Mouse (Mus musculus): ENCODE results near the gene R3hdm4. TPM values are rescaled to one million over a fixed set of nuclear protein-coding genes. Genes with fewer than 3 reads are reported as not detected.
A peak's percentile ranks its signal among the peaks of the same experiment; 100 is the strongest.

Gene R3hdm4
- 10 to 100 TPM; 75.3 to 78.2 TPM for total RNA-seq (2021)
- long read RNA-seq, experiment 1, transcript R3hdm4-201 (8 exons, 1,898 nt) = major isoform, 71 of 92 reads
- long read RNA-seq, experiment 1, partial matches to known transcripts = 4 of 92 reads
- long read RNA-seq, experiment 1, other reads (novel, unspliced or antisense) = 17 of 92 reads
- long read RNA-seq, experiment 2, transcript R3hdm4-201 (8 exons, 1,898 nt) = major isoform, 45 of 52 reads
- long read RNA-seq, experiment 2, partial matches to known transcripts = 4 of 52 reads
- long read RNA-seq, experiment 2, other reads (novel, unspliced or antisense) = 3 of 52 reads

DNA sequence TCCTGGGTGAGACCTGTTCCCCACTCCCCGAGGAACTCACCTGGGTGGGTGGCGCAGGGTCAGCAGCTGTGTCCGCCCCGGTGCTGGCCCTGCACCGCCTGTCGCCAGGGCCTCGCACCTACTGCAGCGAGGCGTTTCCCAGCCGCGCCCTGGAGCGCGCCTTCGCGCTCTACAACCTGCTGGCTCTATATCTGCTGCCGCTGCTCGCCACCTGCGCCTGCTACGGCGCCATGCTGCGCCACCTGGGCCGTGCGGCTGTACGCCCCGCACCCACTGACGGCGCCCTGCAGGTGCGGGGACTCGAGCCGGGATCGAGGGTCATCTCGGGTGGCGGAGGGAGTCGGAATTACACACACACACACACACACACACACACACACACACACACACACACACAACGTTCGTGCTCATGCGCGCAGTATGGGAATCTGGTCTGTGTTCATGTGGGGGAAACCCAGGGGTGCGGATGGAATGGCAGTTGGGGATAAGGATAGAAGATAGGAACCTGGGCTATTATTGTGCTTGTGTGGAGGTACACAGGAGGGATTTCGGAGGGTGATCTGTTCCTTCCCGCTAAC lies at the start of gene R3hdm4:
TSS of gene R3hdm4 (minus strand) at position 251 of the 578 bp plus-strand sequence.
- no peak for DNase-seq

GRCm38 (mm10) chr10:79970415-79971182 lies 49.6 kb upstream of the R3hdm4 start, which contains the start of gene Grin3b:
Gene Grin3b, plus strand, starts transcription at chr10:79970715.
- DNase-seq = no peak

DNA sequence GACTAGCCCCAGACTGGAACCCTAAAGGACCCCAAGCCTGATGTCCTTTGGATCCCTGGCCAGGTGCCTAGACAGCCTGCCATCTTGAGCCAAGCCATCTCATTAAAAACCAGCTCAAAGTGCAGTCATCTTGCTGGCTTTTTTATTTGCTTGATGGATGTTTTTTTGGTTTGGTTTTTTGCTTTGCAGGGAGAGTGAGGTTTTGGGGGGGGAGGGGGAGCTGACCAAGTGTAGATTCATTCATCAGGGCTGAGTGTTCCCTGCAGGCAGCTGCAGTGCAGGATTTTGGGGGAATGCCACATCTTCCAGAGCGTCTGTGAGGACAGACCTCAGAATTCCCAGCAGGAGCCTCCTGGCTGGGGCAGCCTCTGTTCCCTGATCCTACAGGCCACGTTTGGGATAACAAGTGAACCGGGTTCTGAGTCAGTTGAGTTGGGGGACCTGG lies 48.1 kb upstream of the R3hdm4 start:
- no peak for DNase-seq

DNA sequence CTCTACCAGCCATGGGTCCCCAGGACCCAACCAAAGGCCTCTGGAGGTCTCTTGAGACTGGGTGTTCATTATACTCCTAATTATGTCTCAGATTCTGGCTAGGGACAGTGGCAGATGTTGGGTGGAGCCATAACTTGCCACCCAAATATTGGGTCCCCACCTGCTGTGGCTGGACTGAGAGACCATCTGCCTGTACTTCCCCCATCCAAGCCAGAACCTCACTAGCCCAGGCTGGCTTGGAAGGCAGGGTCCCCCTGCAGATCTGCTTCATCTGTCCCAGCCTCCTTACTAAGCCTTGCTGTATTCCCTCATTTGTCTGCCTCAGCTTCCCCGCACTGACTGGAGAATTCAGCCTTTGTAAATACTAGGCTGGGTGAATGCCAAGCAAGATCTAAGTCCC lies 47.2 kb upstream of the R3hdm4 start:
- DNase-seq = no peak

GRCm38 (mm10) chr10:79966886-79967400 lies 45.9 kb upstream of the R3hdm4 start:
- DNase-seq = peak; percentile 67 to 75

DNA sequence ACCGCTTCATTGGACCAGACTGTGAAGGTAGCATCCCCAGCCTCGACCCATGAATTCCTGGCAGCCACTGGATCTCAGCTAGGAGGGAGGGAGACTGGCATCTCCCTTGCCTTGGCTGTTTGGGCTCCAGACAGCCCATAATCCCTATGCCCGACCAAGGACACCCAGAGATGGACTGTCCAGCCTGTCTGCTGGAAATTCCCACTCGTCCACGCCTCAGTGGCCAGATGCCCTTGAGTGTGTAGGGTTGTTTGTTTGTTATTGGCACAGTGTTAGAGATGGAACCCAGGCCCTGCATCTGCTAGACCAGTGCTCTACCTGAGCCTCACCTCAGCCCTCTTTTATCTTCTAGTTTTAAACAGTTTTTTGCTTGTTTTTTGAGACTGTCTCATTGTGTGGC lies 44.3 kb upstream of the R3hdm4 start:
- DNase-seq = no peak

DNA sequence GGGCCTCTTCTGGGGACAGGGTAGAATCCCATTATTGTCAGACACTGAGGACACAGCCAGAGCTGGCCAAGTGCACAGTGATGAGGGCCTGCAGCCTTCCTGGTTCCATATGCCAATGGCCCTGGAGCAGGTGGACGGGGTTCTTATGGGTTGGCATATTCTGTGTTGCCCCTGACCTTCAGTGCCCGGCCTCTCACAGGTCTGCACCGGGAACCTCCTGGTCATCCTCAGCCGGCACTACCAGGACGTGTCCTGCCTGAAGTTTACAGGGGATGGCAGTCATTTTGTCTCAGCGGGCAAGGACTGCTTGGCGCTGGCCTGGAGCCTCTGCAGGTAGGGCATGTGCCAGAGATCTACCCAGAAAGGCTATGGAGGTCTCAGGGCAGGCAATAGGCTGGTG lies 43.7 kb upstream of the R3hdm4 start:
- DNase-seq = no peak

DNA sequence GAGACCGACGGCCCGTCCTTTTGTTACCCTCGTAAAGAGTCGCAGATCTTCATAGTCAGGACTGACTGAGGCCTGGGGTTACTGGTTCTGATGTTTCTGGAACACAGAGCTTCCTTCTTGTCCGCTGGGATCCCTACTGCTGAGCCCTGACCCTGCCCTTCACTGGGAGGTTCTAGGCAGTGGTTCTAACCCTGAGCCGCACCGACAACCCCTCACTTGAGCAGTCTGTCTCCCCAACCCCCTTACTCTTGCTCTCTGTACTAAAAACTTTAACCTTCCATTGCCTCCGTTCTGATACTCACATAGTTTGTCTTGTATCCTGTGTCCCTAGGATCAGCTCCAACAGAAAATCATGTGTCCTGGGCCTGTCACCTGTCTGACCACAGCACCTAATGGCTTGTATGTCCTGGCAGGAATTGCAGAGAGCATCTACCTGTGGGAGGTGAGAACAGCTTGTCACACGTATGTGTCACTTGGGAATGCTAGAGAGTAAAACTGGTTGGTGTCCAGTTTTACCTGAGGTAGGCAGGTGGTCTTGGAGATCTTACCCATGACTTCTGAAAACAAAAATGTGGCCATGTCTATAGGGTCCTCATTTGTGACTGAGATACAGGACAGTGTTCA lies 39.8 kb upstream of the R3hdm4 start:
- DNase-seq = no peak

DNA sequence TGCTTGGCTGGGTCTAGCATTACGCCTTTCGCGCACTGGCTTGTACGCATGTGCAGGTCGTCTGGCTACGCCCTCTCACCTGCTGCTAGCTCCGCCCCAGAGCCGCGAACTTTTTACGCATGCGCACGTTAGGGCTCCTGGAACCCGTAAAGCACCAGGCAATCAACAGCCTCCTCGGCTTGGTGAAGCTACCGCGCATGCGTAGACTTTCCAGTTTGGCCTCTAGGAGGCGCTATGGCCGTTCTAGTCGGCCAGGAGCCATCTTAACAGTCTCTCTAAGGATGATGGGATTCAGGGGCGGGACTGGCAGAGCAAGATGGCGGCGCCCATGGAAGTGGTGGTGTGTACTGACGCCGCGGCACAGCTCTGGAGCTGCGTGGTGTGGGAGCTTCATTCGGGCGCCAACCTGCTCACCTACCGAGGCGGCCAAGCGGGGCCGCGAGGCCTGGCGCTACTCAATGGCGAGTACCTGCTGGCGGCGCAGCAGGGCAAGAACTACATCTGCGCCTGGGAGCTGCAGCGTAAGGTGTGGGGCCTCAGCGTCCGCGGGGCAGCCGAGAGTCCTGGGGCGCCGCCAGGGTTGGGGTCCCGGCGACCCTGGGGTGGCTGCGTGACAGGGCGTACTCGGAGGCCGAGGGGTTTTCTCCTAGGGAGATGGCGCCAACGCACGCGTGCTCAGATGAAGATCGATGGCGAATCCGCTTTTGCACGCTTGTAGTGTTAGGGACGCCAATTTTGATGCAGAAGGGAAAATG lies 39.0 kb upstream of the R3hdm4 start, which contains the start of gene Wdr18:
TSS of gene Wdr18 (plus strand) at position 306 of the 755 bp plus-strand sequence.
- peak; percentile 99 for DNase-seq

DNA sequence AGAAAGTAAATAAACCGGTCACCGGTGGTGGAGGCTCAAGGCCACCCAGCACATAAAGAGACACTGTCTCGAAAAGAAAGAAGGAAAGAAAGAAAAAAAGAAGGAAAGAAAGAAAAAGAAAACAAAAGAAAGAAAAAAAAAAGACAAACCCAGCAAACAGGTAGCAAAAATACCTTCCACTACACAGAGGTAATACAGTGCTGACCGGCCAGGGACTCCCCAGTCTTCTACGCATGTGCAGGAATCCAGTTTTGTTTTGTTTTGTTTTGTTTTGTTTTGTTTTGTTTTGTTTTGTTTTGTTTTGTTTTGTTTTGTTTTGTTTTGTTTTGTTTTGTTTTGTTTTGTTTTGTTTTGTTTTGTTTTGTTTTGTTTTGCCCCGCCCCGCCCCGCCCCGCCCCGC lies 38.4 kb upstream of the R3hdm4 start:
- DNase-seq = peak; percentile 52 to 77

DNA sequence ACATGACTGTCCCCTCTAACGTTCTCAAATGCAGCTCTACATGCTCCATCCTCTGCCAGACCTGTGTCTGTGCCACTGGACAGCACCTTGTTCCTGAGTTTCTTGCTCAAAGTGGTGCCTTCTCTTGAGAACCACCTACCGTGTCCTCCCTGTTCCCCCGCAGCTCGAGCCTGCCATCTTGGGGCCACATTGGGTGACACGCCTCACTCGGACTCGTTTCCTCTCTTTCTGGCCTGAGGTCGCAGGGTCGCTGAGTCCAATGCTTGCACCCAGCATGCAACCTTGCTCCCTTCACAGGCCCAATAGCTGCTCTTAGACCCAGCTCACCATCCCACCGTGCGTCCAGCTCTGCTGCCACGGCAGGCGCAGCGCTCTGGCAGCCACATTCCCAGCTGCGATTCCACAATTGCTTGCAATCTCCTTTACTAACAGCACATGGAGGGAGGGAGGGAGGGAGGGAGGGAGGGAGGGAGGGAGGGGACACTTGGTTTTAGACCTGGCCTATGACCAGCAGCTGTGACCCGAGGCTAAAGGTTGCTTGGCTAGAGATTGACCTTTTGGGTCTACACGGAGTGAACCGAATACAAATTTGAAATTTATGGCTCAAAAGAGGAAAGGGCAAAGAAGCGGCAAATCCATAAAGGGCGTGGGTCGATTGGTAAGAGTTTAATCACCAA lies 37.3 kb upstream of the R3hdm4 start:
- DNase-seq = peak; percentile 85 to 94

DNA sequence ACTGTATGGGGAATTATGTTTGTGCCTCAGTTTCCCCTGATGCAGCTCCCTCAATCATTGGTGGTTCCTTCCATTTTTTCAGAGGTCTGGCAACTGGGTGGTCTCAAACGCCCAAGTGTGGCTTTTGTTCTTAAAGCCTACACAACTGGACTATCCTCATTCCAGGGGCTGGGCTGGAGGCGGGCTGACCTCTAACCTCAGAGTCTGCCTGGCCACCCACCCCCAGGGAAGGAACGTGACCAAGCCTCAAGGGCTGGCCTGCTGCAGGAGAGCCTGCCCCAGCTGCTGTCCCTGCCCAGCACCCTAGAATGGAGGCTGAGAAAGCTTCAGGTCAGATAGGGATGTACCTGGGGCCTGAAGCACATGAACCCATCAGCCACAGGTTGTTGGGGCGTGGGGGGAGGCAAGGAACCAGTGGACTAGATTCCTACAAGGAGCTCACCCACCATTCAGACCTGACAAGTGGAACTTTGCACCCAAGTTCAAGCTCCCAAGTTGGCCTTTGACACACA lies 35.7 kb upstream of the R3hdm4 start:
- no peak for DNase-seq

DNA sequence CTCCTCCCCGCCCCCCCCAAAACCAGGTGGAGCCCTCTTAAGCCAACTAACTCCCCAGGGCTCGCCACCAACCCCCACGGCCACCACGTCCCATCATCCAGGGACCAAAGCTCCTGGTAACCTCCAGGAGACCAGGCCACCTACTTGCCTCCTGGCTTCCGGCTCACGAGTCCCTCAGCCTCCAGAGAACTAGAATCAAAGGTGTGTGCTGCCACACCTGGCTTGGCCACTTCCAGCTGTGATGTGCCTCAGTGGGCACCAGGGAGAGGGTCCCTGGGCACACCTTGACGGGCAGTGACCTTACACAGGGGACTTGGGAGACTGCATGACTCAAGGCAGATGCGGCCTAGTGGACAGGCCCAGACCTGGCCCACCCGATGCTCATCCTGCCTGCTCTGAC lies 34.7 kb upstream of the R3hdm4 start:
- DNase-seq = no peak

DNA sequence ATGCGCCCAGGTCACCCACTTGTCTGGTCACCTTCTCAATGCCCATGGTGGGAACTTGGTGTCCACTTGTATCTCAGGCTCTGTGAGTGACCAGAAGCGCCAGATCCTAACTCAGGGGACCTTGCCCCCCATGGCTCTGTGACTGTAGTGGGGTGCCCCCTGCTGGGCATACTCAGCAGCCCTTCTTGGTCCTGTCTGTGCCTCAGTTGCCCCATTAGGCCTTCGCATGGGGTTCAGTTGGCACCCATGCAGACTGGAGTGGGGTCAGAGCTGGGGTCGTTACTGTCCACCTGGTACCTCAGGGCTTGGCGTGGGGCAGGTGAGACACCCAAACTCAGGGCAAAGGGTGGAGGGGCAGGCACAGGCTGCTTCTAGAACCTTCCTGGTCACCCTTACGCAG lies 32.9 kb upstream of the R3hdm4 start:
- peak in 1 of 2 experiments; percentile 59 for DNase-seq

DNA sequence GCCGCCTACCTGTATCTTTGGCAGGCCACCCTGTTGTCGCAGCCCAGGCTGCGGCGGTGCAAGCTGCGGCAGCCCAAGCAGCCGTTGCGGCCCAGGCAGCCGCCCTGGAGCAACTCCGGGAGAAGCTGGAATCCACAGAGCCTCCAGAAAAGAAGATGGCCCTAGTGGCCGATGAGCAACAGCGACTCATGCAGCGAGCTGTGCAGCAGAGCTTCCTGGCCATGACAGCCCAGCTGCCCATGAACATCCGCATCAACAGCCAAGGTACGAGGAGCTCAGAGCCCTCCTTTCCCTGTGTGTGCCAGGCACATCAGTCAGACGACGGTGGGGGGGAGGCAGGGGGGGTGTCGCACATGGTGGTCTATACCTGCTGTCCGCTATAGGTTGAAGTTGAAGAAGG lies 29.7 kb upstream of the R3hdm4 start:
- no peak for DNase-seq

DNA sequence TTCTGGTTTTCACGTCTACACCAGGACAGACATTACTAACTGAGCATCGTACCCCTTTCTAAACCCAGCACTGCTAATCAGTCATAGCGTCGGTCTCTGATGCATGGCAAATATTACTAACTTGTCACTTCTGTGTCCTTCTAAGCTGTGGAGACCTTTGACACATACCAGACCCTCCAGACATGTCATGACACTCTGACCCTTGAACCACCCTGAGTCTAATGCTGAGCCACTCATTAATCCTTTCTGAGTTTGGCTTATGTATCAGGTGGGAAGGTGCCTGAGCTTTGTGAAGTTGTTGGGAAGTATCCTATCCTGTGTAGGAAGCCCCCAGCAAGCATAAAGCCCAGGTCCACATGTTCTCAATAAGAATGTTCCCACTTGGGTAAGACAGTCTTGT lies 28.9 kb upstream of the R3hdm4 start:
- no peak for DNase-seq

- no peak for DNase-seq
Observed at GRCm38 (mm10) chr10:79947502-79947901, 26.5 kb upstream of the R3hdm4 start.

- no peak for DNase-seq
Observed at GRCm38 (mm10) chr10:79946752-79947322, 25.8 kb upstream of the R3hdm4 start.

DNA sequence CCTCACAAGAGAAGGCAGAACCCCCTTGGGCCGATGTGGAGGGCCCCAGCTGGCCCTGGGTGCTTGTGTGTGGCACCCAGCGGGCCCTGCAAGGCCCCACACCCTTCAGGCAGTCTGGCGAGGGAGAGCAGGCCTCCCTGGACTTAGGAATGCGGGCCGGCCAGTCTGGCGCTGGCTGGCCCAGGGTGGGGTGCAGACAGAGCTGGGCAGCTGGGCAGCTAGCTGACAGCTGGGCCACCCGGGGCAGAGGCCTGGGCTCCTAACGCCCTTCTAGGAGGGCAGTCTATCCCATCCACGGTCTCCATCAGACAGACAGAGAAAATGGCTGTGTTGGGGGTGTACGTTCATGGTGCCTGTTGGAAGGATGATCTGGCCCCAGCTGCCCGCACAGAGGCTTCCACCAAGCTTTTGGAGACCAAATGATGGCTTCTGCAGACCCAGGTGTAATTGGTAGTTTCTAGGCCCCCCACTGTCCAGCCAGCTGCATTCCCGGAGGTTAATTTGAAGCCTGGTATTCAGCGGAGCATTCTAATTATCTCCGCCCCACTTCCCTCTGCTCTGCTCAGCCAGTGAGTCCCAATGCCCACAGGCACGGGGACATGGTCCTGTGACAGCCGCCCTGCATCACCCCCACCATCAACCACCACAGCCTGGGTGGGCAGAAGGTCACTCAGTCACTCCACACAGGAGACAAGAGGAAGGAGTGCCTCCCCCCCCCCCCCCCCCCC lies 24.7 kb upstream of the R3hdm4 start:
- DNase-seq = no peak

DNA sequence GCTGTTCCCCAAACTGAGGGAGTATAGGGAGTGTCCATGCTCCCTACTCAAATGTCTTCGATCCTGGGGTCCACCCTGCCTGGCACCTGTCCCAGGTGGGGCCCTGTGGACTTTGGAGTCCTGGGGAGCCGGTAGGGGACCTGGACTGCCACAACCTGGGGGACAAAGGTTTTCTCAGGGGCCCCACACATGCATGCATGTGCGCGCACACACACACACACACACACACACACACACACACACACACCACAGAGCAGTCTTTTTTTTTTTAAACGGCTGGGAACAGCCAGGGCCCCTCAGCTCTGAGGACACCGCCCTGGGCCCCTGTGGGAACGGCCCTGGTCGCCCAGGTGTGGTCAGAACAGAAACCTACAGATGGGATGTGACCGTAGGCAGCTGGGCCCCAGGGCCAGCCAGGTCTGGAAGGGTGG lies 22.5 kb upstream of the R3hdm4 start:
- no peak for DNase-seq
